Mouse (Mus musculus): ENCODE results near the gene Gstz1. TPM values are rescaled to one million over a fixed set of nuclear protein-coding genes. Genes with fewer than 3 reads are reported as not detected.

Gstz1 gene
- polyA plus RNA-seq, 1 experiment from 2014 or later: 31.3 TPM

Other genes with a start within 250 kb of the Gstz1 start
- 31.8 and 37.7 TPM in 2 replicates for gene Cipc, start 200.1 kb upstream of the Gstz1 start, polyA plus RNA-seq (2016; fragmentation: Nextera tagmentation; extraction: Ambion mirVana)
- 0.04 TPM in 2 replicates for gene Zdhhc22, start 156.7 kb upstream of the Gstz1 start, polyA plus RNA-seq (2016; fragmentation: Nextera tagmentation; extraction: Ambion mirVana)
- not detected in 2 replicates for gene Tmem63c, start 125.8 kb upstream of the Gstz1 start, polyA plus RNA-seq (2016; fragmentation: Nextera tagmentation; extraction: Ambion mirVana)
- gene Ngb, start 44.6 kb upstream of the Gstz1 start, polyA plus RNA-seq (2016; fragmentation: Nextera tagmentation; extraction: Ambion mirVana): 0.11 and 0.45 TPM in 2 replicates
- gene Pomt2, start 803 bp downstream of the Gstz1 start, polyA plus RNA-seq (2016; fragmentation: Nextera tagmentation; extraction: Ambion mirVana): 15.7 and 18.7 TPM in 2 replicates
- gene Samd15, start 52.6 kb downstream of the Gstz1 start, polyA plus RNA-seq (2016; fragmentation: Nextera tagmentation; extraction: Ambion mirVana): 0.91 and 1.6 TPM in 2 replicates
- gene Tmed8, start 53.3 kb downstream of the Gstz1 start, polyA plus RNA-seq (2016; fragmentation: Nextera tagmentation; extraction: Ambion mirVana): 2.5 and 2.8 TPM in 2 replicates
- 0.59 and 0.94 TPM in 2 replicates for gene Noxred1, start 91.6 kb downstream of the Gstz1 start, polyA plus RNA-seq (2016; fragmentation: Nextera tagmentation; extraction: Ambion mirVana)
- gene Vipas39, start 119.1 kb downstream of the Gstz1 start, polyA plus RNA-seq (2016; fragmentation: Nextera tagmentation; extraction: Ambion mirVana): 50.5 and 56.7 TPM in 2 replicates
- gene Ahsa1, start 119.3 kb downstream of the Gstz1 start, polyA plus RNA-seq (2016; fragmentation: Nextera tagmentation; extraction: Ambion mirVana): 294 and 332 TPM in 2 replicates
- 1.0 and 1.2 TPM in 2 replicates for gene Ism2, start 152.5 kb downstream of the Gstz1 start, polyA plus RNA-seq (2016; fragmentation: Nextera tagmentation; extraction: Ambion mirVana)
- 48.2 and 57.4 TPM in 2 replicates for gene Sptlc2, start 241.2 kb downstream of the Gstz1 start, polyA plus RNA-seq (2016; fragmentation: Nextera tagmentation; extraction: Ambion mirVana)